Mouse (Mus musculus): ENCODE measurements at regions not wholly inside any gene's neighbourhood (a gene's known extent, or its start where the extent isn't known, plus 50 kb on each side); places are given as distances from the start of the nearest gene placed in this dataset.

DNA sequence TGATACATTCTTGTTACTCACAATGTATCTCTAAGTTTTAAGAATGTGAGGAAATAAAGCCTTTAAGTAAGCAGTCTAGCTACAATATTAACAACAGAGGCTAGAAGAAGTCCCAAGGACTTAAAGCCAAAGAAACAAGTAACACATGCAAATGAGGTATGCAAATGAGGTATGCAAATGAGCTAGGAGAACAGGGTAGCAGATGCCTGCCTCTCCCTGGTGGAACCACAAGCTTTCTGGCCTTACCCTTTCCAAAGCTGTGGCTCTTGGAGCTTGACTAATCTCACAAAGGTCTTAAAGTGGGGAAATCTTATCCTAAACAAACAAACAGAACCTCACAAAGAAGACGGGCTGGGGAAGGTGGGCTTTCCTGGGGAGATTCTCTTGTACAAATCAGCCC, 322.1 kb downstream of the Setd4 start:
- no peak overlapping the region for H3K9ac ChIP-seq (ENCODE audit: low read depth, low read length)
- TF ChIP-seq CTCF (IDR thresholded peaks at IDR 0.05; ENCODE audit: low read depth): no peak
- H3K4me3 ChIP-seq (replicated peaks; ENCODE audit: low read depth, low read length): no peak overlapping the region
- WGBS: 19% methylated on average over 1 of the region's 1 CpGs
- no peaks in the 10 kb centered on the region for H3K4me1 ChIP-seq (replicated peaks; ENCODE audit: insufficient read depth, low read length)
- no peaks in the 10 kb centered on the region for H3K36me3 ChIP-seq (ENCODE audit: insufficient read depth, low read length)
- H3K27ac ChIP-seq: no peak overlapping the region
- no peak for ATAC-seq (replicated peaks; ENCODE audit: low FRiP score, low read depth)
- no peak overlapping the region for H3K4me2 ChIP-seq (ENCODE audit: low read length)
- H3K9me3 ChIP-seq (replicated peaks; ENCODE audit: low read length): no peaks in the 10 kb centered on the region
- no peaks in the 10 kb centered on the region; the same call in 1 of the 2 replicates for H3K27me3 ChIP-seq (ENCODE audit: insufficient read depth, low read length)
- no peak for DNase-seq (ENCODE audit: low spot score)

DNA sequence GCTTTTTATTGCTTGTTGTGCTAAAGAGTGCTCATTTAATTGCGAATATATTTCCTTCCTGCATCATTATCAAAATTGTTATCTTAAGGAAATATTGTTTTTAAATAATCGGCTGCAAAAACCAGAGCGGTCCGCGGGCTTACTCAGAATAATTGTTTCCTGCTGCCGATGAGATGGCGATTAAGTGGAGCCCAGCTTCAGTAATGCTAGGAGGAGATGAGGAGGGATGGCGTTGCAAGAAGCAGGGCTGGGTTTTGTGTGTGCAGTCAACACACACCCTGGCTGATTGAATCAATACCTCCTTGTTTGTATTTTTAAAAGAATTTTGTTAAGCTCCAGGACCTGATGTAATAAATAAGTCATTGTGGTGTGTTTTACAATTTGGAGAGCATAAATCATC, 331.2 kb downstream of the Setd4 start:
- Histone ChIP-seq H3K27ac (no peak overlapping the region), H3K4me3 (replicated peaks; ENCODE audit: low read depth, low read length) (no peak overlapping the region), H3K4me2 (ENCODE audit: low read length) (no peak overlapping the region), H3K9me3 (replicated peaks; ENCODE audit: low read length) (no peaks in the 10 kb centered on the region), H3K27me3 (ENCODE audit: insufficient read depth, low read length) (no peaks in the 10 kb centered on the region), H3K9ac (ENCODE audit: low read depth, low read length) (no peak overlapping the region), H3K36me3 (ENCODE audit: insufficient read depth, low read length) (no peaks in the 10 kb centered on the region), H3K4me1 (replicated peaks; ENCODE audit: insufficient read depth, low read length) (0 out of 2 replicates have a peak, but pooled peaks cover 4% of the 10 kb centered on the region)
- ATAC-seq (replicated peaks; ENCODE audit: low FRiP score, low read depth) (no peak), DNase-seq (ENCODE audit: low spot score) (peak; percentile 41)
- no peak for TF ChIP-seq CTCF (IDR thresholded peaks at IDR 0.05; ENCODE audit: low read depth)
- 30% methylated on average over 8 of the region's 8 CpGs for WGBS

DNA sequence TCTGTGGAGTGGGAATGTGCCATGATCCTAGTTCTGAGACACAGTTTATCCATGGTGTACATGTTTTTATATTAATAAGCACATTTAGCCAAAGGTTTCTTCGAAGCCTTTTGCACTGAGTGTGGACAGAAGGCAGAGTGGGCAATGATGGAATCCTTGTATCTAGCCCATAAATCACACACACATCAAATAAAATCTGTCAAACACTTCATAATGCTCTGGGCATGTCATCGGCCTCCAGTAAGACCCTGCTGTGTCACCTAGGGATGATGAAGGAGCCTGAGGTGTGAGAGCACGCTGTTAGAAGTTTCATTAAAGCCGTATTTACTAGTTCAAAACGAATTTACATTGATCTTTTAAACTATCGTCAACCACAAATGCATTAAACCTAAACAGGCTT, 331.7 kb downstream of the Setd4 start:
- H3K4me1 ChIP-seq (replicated peaks; ENCODE audit: insufficient read depth, low read length): 0 out of 2 replicates have a peak, but pooled peaks cover 4% of the 10 kb centered on the region
- H3K27me3 ChIP-seq (ENCODE audit: insufficient read depth, low read length): no peaks in the 10 kb centered on the region
- no peaks in the 10 kb centered on the region for H3K9me3 ChIP-seq (replicated peaks; ENCODE audit: low read length)
- no peak for TF ChIP-seq CTCF (IDR thresholded peaks at IDR 0.05; ENCODE audit: low read depth)
- 41% methylated on average over 6 of the region's 6 CpGs for WGBS
- DNase-seq (ENCODE audit: low spot score) (no peak), ATAC-seq (replicated peaks; ENCODE audit: low FRiP score, low read depth) (no peak)
- no peak overlapping the region for H3K9ac ChIP-seq (ENCODE audit: low read depth, low read length)
- H3K27ac ChIP-seq: no peak overlapping the region
- no peak overlapping the region for H3K4me3 ChIP-seq (replicated peaks; ENCODE audit: low read depth, low read length)
- no peak overlapping the region for H3K4me2 ChIP-seq (ENCODE audit: low read length)
- H3K36me3 ChIP-seq (ENCODE audit: insufficient read depth, low read length): no peaks in the 10 kb centered on the region

DNA sequence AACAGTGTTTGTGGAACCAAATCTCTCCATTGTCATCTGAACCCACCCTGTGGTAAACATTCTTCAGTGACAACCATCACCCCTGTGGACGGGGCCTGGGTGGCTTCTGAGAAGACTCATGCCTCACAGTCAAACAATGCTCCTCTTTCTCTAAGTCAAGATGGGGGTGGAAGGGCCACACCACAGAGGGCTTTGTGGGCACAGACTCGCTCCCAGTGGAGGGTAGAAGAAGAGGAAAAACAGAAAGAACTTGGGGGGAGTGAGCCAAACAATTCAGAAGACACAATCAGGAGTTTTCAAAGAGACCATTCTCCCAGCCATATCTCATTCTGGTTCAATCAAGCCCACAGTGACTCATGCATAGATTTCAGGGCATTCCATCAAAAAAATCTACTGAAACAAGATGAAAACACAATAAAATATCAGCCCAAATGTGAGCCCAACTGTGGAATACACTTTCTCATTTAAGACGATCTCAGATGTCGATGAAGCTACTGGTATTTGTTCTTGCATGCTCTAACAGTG, 339.7 kb downstream of the Setd4 start:
- no peaks in the 10 kb centered on the region for H3K27me3 ChIP-seq (ENCODE audit: insufficient read depth, low read length)
- no peak overlapping the region for H3K4me3 ChIP-seq (replicated peaks; ENCODE audit: low read depth, low read length)
- no peak overlapping the region for H3K4me2 ChIP-seq (ENCODE audit: low read length)
- DNase-seq (ENCODE audit: low spot score) (no peak), ATAC-seq (replicated peaks; ENCODE audit: low FRiP score, low read depth) (no peak)
- H3K9me3 ChIP-seq (replicated peaks; ENCODE audit: low read length): no peaks in the 10 kb centered on the region
- H3K36me3 ChIP-seq (ENCODE audit: insufficient read depth, low read length): no peaks in the 10 kb centered on the region
- no peak for TF ChIP-seq CTCF (IDR thresholded peaks at IDR 0.05; ENCODE audit: low read depth)
- H3K27ac ChIP-seq: no peak overlapping the region
- 75% methylated on average over 4 of the region's 4 CpGs for WGBS
- H3K4me1 ChIP-seq (replicated peaks; ENCODE audit: insufficient read depth, low read length): no peaks in the 10 kb centered on the region
- H3K9ac ChIP-seq (ENCODE audit: low read depth, low read length): no peak overlapping the region

DNA sequence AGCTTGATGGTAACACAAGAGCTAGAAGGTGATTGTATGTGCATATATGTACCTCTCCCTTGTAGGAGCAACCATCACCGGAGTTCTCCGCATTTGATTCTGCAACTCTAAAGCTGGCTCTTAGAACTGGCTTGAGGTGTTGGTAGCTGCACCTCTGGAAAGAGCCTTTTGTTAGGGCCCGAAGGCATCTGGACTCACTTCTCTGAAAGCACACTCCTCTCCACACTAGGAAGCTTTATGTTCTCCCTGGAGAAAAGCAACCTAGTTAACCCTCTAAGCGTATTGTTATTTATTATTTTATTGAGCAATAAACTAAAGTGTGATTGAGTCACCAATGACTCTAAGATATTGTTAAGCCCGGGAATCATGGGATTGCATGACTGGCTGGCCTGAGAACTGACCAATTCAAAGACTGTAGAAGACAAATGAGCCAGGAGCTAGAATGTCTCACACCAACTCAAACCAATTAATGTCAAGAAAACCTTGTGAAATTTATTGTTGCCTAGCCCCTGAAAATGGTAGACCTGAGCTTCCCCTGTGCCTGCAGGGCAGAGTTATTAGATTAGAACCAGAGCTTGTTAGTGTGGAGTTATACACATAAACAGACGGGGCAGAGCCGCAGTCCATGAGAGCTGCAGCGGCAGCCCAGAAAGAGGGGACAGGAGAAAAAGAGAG, 340.6 kb downstream of the Setd4 start:
- 39% methylated on average over 8 of the region's 8 CpGs for WGBS
- no peak for ATAC-seq (replicated peaks; ENCODE audit: low FRiP score, low read depth)
- no peak overlapping the region for H3K27ac ChIP-seq

DNA sequence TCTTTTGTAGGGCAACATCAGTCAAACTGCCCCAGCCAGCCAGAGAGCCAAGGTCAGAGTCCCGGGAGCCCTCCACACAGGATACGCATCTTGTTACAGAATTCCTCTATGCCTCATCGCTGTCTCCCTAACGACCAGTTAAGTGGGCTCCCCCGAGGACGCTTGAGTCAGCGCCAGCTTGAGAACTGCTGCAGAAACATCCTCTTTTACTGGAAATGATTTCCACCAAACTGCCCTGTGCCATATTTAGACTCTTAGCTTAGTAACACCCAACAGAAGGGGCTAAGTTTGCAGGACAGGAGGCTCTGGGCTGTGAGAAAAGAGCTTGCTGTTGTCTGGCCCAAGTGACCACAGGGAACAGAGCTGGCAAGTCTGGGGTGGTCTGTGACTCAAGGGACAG, 357.0 kb downstream of the Setd4 start:
- H3K9ac ChIP-seq (ENCODE audit: low read depth, low read length): no peak overlapping the region
- no peak for TF ChIP-seq CTCF (IDR thresholded peaks at IDR 0.05; ENCODE audit: low read depth)
- no peaks in the 10 kb centered on the region for H3K4me1 ChIP-seq (replicated peaks; ENCODE audit: insufficient read depth, low read length)
- H3K36me3 ChIP-seq (ENCODE audit: insufficient read depth, low read length): no peaks in the 10 kb centered on the region
- H3K4me3 ChIP-seq (replicated peaks; ENCODE audit: low read depth, low read length): no peak overlapping the region
- ATAC-seq (replicated peaks; ENCODE audit: low FRiP score, low read depth): no peak
- peak; percentile 59 for DNase-seq (ENCODE audit: low spot score)
- H3K27me3 ChIP-seq (ENCODE audit: insufficient read depth, low read length): no peaks in the 10 kb centered on the region
- WGBS: 12% methylated on average over 7 of the region's 7 CpGs
- H3K27ac ChIP-seq: no peak overlapping the region
- H3K9me3 ChIP-seq (replicated peaks; ENCODE audit: low read length): no peaks in the 10 kb centered on the region
- H3K4me2 ChIP-seq (ENCODE audit: low read length): no peak overlapping the region

More for the DNA sequence above, 340.6 kb downstream of the Setd4 start:
- H3K9me3 ChIP-seq (replicated peaks; ENCODE audit: low read length): no peaks in the 10 kb centered on the region
- no peak for TF ChIP-seq CTCF (IDR thresholded peaks at IDR 0.05; ENCODE audit: low read depth)
- H3K36me3 ChIP-seq (ENCODE audit: insufficient read depth, low read length): no peaks in the 10 kb centered on the region
- no peaks in the 10 kb centered on the region for H3K27me3 ChIP-seq (ENCODE audit: insufficient read depth, low read length)
- H3K4me3 ChIP-seq (replicated peaks; ENCODE audit: low read depth, low read length): no peak overlapping the region
- no peak overlapping the region for H3K4me2 ChIP-seq (ENCODE audit: low read length)
- no peak for DNase-seq (ENCODE audit: low spot score)
- no peak overlapping the region for H3K9ac ChIP-seq (ENCODE audit: low read depth, low read length)
- H3K4me1 ChIP-seq (replicated peaks; ENCODE audit: insufficient read depth, low read length): no peaks in the 10 kb centered on the region

Measured in kidney, postnatal 0 days (tissue).